Mouse (Mus musculus): ENCODE results near the gene Tmem63a. TPM values are rescaled to one million over a fixed set of nuclear protein-coding genes. Genes with fewer than 3 reads are reported as not detected.

Tmem63a gene
- polyA plus RNA-seq, 1 experiment from 2014 or later = 13.9 TPM

DNA sequence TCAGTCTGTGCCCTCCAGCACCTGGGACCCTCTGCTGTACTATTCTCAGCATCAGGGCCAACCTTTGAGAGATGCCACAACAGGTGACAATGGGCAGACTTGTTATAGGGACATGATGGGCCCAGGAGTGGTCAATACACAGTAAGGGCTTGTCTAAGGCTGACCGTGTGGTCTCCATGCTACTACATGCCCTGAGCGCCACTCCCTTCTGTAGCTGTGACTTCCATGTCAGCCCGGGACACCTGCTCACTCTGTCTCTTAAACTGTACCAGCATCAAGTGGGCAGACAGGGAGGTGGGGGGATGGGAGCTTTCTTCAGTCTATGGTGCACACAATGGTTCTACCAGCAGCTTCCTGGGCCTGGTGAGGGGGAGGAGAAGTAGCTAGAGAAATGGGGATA lies 59.1 kb downstream of the Tmem63a start:
- no peak for ATAC-seq (ENCODE audit: borderline replicate concordance, extremely low read depth, low FRiP score, low TSS enrichment)
- Histone ChIP-seq H3K27ac (no peak overlapping the region), H3K4me1 (no peaks in the 10 kb centered on the region), H3K4me2 (no peak overlapping the region), H3K27me3 (no peaks in the 10 kb centered on the region), H3K9ac (no peak overlapping the region), H3K4me3 (no peak overlapping the region), H3K9me3 (no peaks in the 10 kb centered on the region), H3K36me3 (no peaks in the 10 kb centered on the region)
- 81% methylated on average over 3 of the region's 3 CpGs for WGBS

DNA sequence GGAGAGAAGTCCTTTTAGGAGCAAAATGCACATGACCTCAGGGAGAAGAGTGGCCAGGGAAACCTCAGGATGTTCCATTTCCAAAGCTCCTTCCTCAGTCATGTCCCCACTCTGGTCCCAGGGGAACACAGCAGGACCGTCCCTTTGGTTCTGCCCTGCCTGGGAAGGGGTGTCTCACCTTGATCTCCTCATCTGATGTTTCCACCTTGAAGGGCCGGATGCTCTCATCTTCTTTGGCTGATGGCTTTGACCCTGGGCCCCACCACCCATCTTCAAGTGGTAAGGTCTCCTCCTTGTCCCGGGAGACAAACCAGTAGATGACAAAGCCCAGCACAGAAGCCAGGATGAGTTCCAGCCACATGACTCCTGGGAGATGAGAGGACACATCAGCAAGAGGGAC lies 59.5 kb downstream of the Tmem63a start:
- WGBS = 82% methylated on average over 3 of the region's 3 CpGs
- Histone ChIP-seq H3K9ac (no peak overlapping the region), H3K4me1 (no peaks in the 10 kb centered on the region), H3K36me3 (no peaks in the 10 kb centered on the region), H3K27ac (no peak overlapping the region), H3K4me3 (no peak overlapping the region), H3K27me3 (no peaks in the 10 kb centered on the region), H3K4me2 (no peak overlapping the region), H3K9me3 (no peaks in the 10 kb centered on the region)
- ATAC-seq (ENCODE audit: borderline replicate concordance, extremely low read depth, low FRiP score, low TSS enrichment) = no peak

DNA sequence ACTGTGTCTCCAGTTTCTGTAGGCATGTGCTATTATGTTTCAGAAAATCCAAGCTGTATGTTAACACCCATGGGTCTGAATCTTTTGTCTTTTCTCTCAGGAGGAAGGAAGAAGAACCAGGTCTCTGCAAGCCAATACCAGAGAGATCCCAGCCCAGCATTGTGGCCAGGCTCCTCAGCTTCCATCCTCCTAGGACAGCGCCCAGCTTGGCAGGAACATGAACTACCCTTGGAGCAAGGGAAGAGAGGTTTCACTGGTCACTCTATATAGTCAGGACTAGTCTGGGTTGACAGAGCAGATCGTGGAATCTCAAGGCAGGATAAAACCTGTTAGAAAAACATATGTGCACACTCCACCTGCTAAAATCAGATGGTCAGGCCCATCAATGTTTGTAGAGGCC lies 61.6 kb downstream of the Tmem63a start:
- Histone ChIP-seq H3K27me3 (no peaks in the 10 kb centered on the region), H3K4me1 (no peaks in the 10 kb centered on the region), H3K9me3 (no peaks in the 10 kb centered on the region), H3K4me3 (no peak overlapping the region), H3K4me2 (no peak overlapping the region), H3K36me3 (no peaks in the 10 kb centered on the region), H3K27ac (no peak overlapping the region), H3K9ac (no peak overlapping the region)
- ATAC-seq (ENCODE audit: borderline replicate concordance, extremely low read depth, low FRiP score, low TSS enrichment) = no peak
- 76% methylated on average over 2 of the region's 2 CpGs for WGBS

DNA sequence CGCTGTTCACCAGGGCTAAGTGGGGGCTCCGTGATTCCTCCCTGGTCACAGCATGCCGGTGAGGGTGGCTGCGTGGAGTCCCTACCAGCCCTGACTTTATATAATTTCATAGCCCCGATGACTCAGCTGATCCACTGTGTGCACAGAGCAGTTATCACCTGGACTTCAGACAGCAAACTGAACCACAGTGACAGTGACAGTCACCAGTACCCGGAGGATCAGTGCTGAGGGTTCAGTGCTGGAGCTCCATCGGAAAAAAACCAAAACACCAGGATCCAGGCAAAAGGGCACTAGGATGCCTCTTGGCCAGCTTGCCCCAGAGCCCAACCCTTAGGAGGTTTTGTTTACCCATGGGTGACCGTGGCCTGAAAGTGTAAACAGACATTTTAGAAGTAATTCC lies 63.2 kb downstream of the Tmem63a start:
- no peak for ATAC-seq (ENCODE audit: borderline replicate concordance, extremely low read depth, low FRiP score, low TSS enrichment)
- WGBS = 67% methylated on average over 8 of the region's 8 CpGs
- no peak overlapping the region for H3K4me2 ChIP-seq

DNA sequence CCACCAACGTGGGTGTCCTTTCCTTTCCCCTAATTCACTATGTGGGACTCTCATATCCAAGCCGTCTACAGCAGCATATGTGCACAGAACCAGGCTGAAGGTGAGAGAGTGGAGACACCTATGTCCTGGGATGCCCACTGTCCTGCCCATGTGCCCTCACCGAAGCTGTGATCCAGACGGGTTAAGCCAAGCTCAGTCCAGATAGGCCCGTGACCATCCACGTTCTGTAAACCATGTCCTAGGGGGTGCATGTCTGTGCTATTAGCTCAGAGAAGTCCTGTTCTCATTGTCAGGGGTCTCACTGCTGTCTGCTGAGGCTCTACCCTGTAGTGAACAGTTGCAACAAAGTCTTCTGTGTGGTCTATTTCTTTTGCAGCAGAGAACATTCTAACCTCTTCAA lies 65.7 kb downstream of the Tmem63a start:
- Histone ChIP-seq H3K4me3 (no peak overlapping the region), H3K9me3 (no peaks in the 10 kb centered on the region), H3K9ac (no peak overlapping the region), H3K4me1 (0 out of 2 replicates have a peak, but pooled peaks cover 9% of the 10 kb centered on the region), H3K4me2 (no peak overlapping the region), H3K27ac (no peak overlapping the region), H3K36me3 (no peaks in the 10 kb centered on the region), H3K27me3 (no peaks in the 10 kb centered on the region)
- no peak for ATAC-seq (ENCODE audit: borderline replicate concordance, extremely low read depth, low FRiP score, low TSS enrichment)
- 81% methylated on average over 6 of the region's 6 CpGs for WGBS

More for the DNA sequence above, 63.2 kb downstream of the Tmem63a start:
- no peaks in the 10 kb centered on the region for H3K9me3 ChIP-seq
- H3K4me1 ChIP-seq = 0 out of 2 replicates have a peak, but pooled peaks cover 4% of the 10 kb centered on the region
- H3K9ac ChIP-seq = no peak overlapping the region
- H3K36me3 ChIP-seq = no peaks in the 10 kb centered on the region
- no peak overlapping the region for H3K4me3 ChIP-seq
- H3K27me3 ChIP-seq = no peaks in the 10 kb centered on the region
- no peak overlapping the region for H3K27ac ChIP-seq

DNA sequence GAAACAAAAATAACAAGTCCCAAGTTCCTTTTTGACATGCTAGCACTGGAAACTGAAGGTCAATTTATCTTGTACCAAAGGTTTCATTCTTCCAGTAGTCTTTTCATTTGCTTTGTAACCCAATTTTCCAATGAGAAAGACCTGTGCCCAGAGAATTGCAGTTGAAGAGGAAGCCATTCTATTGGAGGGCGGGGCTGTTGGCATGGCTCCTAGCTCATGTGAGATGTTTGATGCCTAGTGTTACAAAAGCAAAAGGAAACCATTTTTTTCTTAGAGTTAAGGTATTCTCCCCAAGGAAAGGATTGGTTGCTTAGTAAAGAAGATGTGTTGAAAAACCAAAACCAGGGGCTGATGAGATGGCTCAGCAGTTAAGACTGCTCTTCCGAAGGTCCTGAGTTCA lies 66.1 kb downstream of the Tmem63a start:
- 0 out of 2 replicates have a peak, but pooled peaks cover 9% of the 10 kb centered on the region for H3K4me1 ChIP-seq
- ATAC-seq (ENCODE audit: borderline replicate concordance, extremely low read depth, low FRiP score, low TSS enrichment) = no peak
- H3K27me3 ChIP-seq = no peaks in the 10 kb centered on the region
- no peak overlapping the region for H3K4me3 ChIP-seq
- H3K4me2 ChIP-seq = no peak overlapping the region
- WGBS = 96% methylated on average over 2 of the region's 2 CpGs
- no peak overlapping the region for H3K27ac ChIP-seq
- H3K9ac ChIP-seq = no peak overlapping the region
- H3K36me3 ChIP-seq = no peaks in the 10 kb centered on the region
- no peaks in the 10 kb centered on the region for H3K9me3 ChIP-seq

DNA sequence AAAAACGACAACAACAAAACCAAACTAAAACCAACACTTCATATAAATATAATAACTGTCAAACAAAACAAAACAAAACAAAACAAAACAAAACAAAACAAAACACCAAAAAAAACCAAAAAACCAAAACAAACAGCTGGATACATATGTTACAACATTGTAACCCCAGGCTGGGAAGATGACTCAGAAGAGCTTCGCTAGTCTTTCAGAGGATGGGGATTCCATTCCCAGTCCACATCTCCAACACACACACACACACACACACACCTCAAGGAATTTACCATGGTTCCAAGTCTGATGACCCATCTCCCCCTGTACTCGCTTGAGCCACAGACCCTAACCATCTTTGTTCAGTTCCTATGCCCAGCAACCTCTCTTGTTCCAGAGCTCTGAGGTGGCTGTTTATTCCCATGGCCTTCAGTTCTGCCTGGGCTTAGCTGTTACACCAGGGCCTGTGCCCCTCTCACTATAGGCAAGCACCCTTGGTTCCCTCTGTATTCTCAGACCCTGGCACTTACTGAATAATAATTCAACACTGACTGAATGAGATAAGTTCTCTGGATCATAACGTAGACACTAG lies 67.0 kb downstream of the Tmem63a start:
- Histone ChIP-seq H3K4me1 (0 out of 2 replicates have a peak, but pooled peaks cover 9% of the 10 kb centered on the region), H3K9ac (no peak overlapping the region), H3K9me3 (no peaks in the 10 kb centered on the region), H3K4me3 (no peak overlapping the region), H3K4me2 (no peak overlapping the region), H3K27me3 (no peaks in the 10 kb centered on the region), H3K36me3 (no peaks in the 10 kb centered on the region), H3K27ac (no peak overlapping the region)
- WGBS = 71% methylated on average over 4 of the region's 4 CpGs
- no peak for ATAC-seq (ENCODE audit: borderline replicate concordance, extremely low read depth, low FRiP score, low TSS enrichment)

DNA sequence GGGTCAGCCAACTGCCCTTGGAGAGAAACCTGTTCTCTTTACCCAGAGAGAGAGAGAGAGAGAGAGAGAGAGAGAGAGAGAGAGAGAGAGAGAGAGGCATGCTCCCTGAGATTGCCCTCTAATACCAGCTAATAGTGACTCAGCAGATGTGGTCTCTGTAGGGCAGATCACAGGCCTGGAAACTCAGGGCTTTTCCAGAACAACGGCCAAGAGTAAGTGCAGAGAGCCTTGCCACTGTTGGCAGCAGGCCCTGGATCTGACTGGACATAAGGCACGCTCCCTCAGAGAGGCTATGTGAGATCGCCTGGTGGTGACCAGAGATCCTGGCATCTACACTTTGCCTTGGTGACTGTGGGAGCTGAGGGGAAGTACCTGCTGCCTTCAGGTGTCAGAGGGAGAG lies 67.6 kb downstream of the Tmem63a start:
- no peaks in the 10 kb centered on the region for H3K27me3 ChIP-seq
- no peak for ATAC-seq (ENCODE audit: borderline replicate concordance, extremely low read depth, low FRiP score, low TSS enrichment)
- H3K4me1 ChIP-seq = 0 out of 2 replicates have a peak, but pooled peaks cover 9% of the 10 kb centered on the region
- no peak overlapping the region for H3K4me2 ChIP-seq
- H3K36me3 ChIP-seq = no peaks in the 10 kb centered on the region
- no peak overlapping the region for H3K27ac ChIP-seq
- 39% methylated on average over 3 of the region's 3 CpGs for WGBS
- no peak overlapping the region for H3K4me3 ChIP-seq
- H3K9ac ChIP-seq = no peak overlapping the region
- no peaks in the 10 kb centered on the region for H3K9me3 ChIP-seq

DNA sequence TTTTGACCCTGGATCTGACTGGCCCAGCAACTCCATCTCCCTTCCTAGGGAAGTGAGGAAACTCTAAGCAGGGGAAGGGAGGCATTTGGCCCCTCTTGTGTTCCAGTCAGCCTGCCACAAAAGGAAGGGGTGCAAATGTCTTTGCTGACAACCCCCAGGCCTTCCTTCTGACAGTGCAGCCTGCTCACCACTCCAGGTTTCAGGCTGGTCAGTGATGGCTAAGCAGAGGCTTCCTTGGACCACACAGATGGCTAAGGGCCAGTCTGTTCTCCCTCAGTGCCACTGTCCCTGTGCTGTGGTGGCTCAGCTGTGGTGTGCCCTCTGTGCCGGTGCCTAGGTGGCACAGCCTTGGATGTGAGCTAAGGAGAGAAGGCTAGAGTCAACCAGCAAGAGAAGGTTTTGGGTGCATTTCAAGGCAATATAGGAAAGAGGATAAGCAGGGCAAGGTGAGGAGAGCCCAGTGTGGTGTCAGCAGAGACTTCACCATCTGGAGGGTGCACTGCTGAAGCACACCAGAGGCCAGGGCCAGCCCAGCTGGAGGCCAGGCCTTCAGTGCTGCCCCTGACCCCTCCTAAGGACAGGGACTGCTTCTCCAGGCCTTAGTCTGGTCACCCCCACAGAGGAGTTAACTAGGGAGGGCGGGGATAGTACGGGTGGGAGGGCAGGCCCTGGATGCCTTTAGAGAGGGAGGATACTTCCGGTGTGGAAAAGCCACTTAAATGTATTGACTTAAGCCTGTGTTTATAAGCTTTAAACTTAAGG lies 68.2 kb downstream of the Tmem63a start:
- H3K36me3 ChIP-seq = no peaks in the 10 kb centered on the region
- peaks cover 14% of the 10 kb centered on the region for H3K4me1 ChIP-seq
- ATAC-seq (ENCODE audit: borderline replicate concordance, extremely low read depth, low FRiP score, low TSS enrichment) = 0 out of 2 replicates have a peak, but pooled peaks have one; percentile 39
- no peak overlapping the region for H3K27ac ChIP-seq
- no peaks in the 10 kb centered on the region for H3K9me3 ChIP-seq
- no peaks in the 10 kb centered on the region for H3K27me3 ChIP-seq
- WGBS = 54% methylated on average over 4 of the region's 4 CpGs
- H3K4me3 ChIP-seq = no peak overlapping the region
- H3K4me2 ChIP-seq = no peak overlapping the region
- no peak overlapping the region for H3K9ac ChIP-seq

DNA sequence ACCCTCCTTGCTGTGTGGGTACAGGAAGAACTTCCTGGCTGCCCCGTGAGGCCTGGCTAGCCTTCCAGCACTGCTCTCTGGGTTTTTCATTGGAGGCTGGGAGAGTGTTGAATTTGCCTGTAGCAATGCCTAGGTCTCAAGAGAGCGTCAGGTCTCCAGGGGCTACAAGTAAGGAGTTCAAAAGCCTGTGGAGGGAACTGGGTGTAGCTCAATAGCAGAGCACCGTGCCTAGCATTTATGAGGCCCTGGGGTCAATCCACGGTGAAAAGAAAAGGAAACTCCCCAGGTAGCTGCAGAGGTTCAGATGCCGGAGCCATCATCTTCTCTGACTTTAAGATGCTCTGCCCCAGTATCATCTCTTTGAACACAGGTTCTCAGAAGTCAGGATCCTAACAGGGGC lies 69.5 kb downstream of the Tmem63a start:
- Histone ChIP-seq H3K36me3 (no peaks in the 10 kb centered on the region), H3K4me2 (no peak overlapping the region), H3K27me3 (no peaks in the 10 kb centered on the region), H3K9me3 (no peaks in the 10 kb centered on the region), H3K4me1 (peaks cover 26% of the 10 kb centered on the region), H3K9ac (no peak overlapping the region), H3K27ac (no peak overlapping the region), H3K4me3 (no peak overlapping the region)
- 70% methylated on average over 5 of the region's 5 CpGs for WGBS
- no peak for ATAC-seq (ENCODE audit: borderline replicate concordance, extremely low read depth, low FRiP score, low TSS enrichment)

DNA sequence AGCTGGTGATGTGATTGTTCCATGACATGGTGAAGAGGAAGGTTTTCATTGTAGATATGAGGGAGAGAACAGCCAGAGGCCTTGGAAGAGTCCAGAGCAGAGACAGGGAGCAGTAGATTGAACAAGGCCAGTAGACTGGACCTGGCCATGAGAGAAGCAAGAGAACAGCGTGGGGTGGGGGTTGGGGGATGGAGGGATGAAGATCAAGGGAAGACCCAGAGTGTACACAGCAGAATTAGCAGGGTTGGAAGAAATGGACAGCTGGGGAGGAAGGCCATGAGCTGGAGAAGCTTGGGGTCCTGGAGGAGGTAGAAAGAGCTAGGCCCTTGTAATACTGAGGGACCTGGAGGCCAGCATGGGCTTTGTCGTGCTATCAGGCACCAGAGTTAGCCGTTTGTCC lies 70.3 kb downstream of the Tmem63a start:
- ATAC-seq (ENCODE audit: borderline replicate concordance, extremely low read depth, low FRiP score, low TSS enrichment) = no peak
- 73% methylated on average over 3 of the region's 3 CpGs for WGBS

DNA sequence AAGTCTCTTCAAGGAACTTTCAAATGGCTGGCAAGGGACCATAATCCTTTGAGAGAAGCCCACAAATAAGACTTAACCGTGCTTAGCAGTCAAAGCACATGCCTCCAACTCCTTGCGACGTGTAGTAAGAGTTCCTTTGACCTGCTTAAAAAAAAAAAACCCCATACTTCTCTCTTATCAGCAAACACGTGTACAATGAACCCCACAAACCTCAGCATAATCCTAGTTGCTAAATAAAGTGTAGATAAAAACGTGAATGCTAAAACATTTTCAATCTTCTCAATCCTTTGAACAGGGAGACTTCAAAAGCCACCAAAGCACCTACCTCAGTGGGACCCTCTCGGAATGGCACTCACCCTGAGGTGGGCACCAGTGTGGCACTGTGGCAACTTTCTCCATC lies 71.3 kb downstream of the Tmem63a start:
- Histone ChIP-seq H3K9ac (no peak overlapping the region), H3K9me3 (no peaks in the 10 kb centered on the region), H3K4me1 (peaks cover 28% of the 10 kb centered on the region), H3K27me3 (no peaks in the 10 kb centered on the region), H3K4me2 (no peak overlapping the region), H3K4me3 (no peak overlapping the region), H3K27ac (no peak overlapping the region), H3K36me3 (no peaks in the 10 kb centered on the region)
- 57% methylated on average over 6 of the region's 6 CpGs for WGBS
- no peak for ATAC-seq (ENCODE audit: borderline replicate concordance, extremely low read depth, low FRiP score, low TSS enrichment)

More for the DNA sequence above, 70.3 kb downstream of the Tmem63a start:
- Histone ChIP-seq H3K4me3 (no peak overlapping the region), H3K4me1 (peaks cover 28% of the 10 kb centered on the region), H3K36me3 (no peaks in the 10 kb centered on the region), H3K27ac (no peak overlapping the region), H3K4me2 (no peak overlapping the region), H3K9ac (no peak overlapping the region), H3K9me3 (no peaks in the 10 kb centered on the region), H3K27me3 (no peaks in the 10 kb centered on the region)

Measured in lung, embryonic 15.5 days (tissue).